In the genomic region with DNA sequence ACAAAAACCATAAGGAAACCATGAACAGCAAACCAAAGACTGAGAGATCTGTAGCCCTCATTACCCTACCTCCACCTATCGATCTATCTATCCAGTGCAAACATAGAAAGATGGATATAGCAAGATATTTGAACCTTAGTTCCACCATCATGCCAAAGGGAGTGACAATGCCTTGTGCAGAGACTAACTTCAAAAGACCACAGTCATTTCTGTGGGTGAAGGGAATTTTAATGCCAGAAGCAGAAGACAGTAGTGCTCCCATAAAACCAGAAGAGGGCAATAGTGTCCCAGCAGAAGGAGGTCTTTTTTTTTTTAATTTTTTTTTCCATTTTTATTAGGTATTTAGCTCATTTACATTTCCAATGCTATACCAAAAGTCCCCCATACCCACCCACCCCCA, we compare ENCODE assay signal across 9 mouse cellular contexts.
DNase-seq lines count a peak whose midpoint lies in the region; ATAC-seq and TF ChIP-seq lines count a peak whose summit lies in the region.
"Had no signal": no experiment of that assay in that cellular context is flagged by ENCODE, and none has a peak within 500 bp of the region (broad histone marks: within the 10 kb centered on the region; RNA-seq: fewer than 3 reads in every experiment).

No protein-coding gene starts in this region.

- no peak overlapping the region for H3K9ac ChIP-seq in intestine, postnatal 0 days (ENCODE audit: low read depth, low read length)
- H3K9ac ChIP-seq in intestine, embryonic 16.5 days (ENCODE audit: low read depth, low read length), result no peak overlapping the region
- no peak overlapping the region for H3K9ac ChIP-seq in CH12.LX (ENCODE audit: insufficient read depth, low read depth)
- H3K9ac ChIP-seq in hindbrain, postnatal 0 days (replicated peaks; ENCODE audit: low read length), result no peak overlapping the region

- WGBS in intestine, postnatal 0 days, result 37% methylated on average over 1 of the region's 1 CpGs
- 33% methylated on average over 1 of the region's 1 CpGs for WGBS in intestine, embryonic 16.5 days
- WGBS in hindbrain, postnatal 0 days, result 35% methylated on average over 1 of the region's 1 CpGs

- ATAC-seq in intestine, postnatal 0 days, result no peak
- no peak for ATAC-seq in intestine, embryonic 16.5 days
- peak; percentile 63; the same call in 1 of the 2 replicates for ATAC-seq in hindbrain, postnatal 0 days

- no peaks in the 10 kb centered on the region for H3K36me3 ChIP-seq in intestine, postnatal 0 days (ENCODE audit: control insufficient read depth, insufficient read depth)
- H3K36me3 ChIP-seq in intestine, embryonic 16.5 days (ENCODE audit: control insufficient read depth, insufficient read depth, low read length), result no peaks in the 10 kb centered on the region
- H3K36me3 ChIP-seq in CH12.LX (replicated peaks in 1 of 2; ENCODE audit: control insufficient read depth in 1 of 2, insufficient read depth in 1 of 2, low read length in 1 of 2), result no peaks in the 10 kb centered on the region
- H3K36me3 ChIP-seq in hindbrain, postnatal 0 days (ENCODE audit: insufficient read depth, low read length), result no peaks in the 10 kb centered on the region

- in situ Hi-C loops in CH12.LX (cut with MboI; ENCODE audit: low pct_ligation_motif_present, low pct_unique_long_range_greater_than_20kb, low sequenced_read_pairs), result loop anchor here (25.0 kb wide), 3 partner anchors 308 to 792 kb away; no protein-coding TSS in a partner anchor

- H3K79me2 ChIP-seq in CH12.LX (replicated peaks; ENCODE audit: control insufficient read depth, extremely low read depth, insufficient read depth, poor library complexity, severe bottlenecking), result no peaks in the 10 kb centered on the region

- no peak overlapping the region for H3K27ac ChIP-seq in intestine, postnatal 0 days (ENCODE audit: low read depth, low read length)
- H3K27ac ChIP-seq in intestine, embryonic 16.5 days (ENCODE audit: low read length), result no peak overlapping the region
- H3K27ac ChIP-seq in CH12.LX (ENCODE audit: insufficient read depth, low read depth), result no peak overlapping the region
- H3K27ac ChIP-seq in hindbrain, postnatal 0 days, result no peak overlapping the region

- TF ChIP-seq CTCF in intestine, postnatal 0 days (IDR thresholded peaks at IDR 0.05; ENCODE audit: low read depth), result peak; percentile 70
- peak; percentile 32 to 52; a peak in 3 of 4 replicates for TF ChIP-seq CTCF in CH12.LX (conservative IDR thresholded peaks at IDR 0.05 in 1 of 2, IDR thresholded peaks at IDR 0.05 in 1 of 2; ENCODE audit: low read depth in 2 of 2, low read length in 2 of 2)
- TF ChIP-seq CTCF in hindbrain, postnatal 0 days (IDR thresholded peaks at IDR 0.05; ENCODE audit: low read depth), result peak; percentile 72

- H3K9me3 ChIP-seq in intestine, postnatal 0 days (ENCODE audit: control insufficient read depth), result no peaks in the 10 kb centered on the region
- no peaks in the 10 kb centered on the region for H3K9me3 ChIP-seq in intestine, embryonic 16.5 days (ENCODE audit: control insufficient read depth, low read length)
- no peaks in the 10 kb centered on the region for H3K9me3 ChIP-seq in CH12.LX (replicated peaks; ENCODE audit: low read length)
- H3K9me3 ChIP-seq in hindbrain, postnatal 0 days (ENCODE audit: low read length), result no peaks in the 10 kb centered on the region

- no peaks in the 10 kb centered on the region for H3K4me1 ChIP-seq in intestine, postnatal 0 days (replicated peaks; ENCODE audit: control insufficient read depth, insufficient read depth, low read length)
- no peaks in the 10 kb centered on the region for H3K4me1 ChIP-seq in intestine, embryonic 16.5 days (ENCODE audit: control insufficient read depth, insufficient read depth, low read length)
- no peaks in the 10 kb centered on the region; a peak in 1 of 4 replicates for H3K4me1 ChIP-seq in CH12.LX (ENCODE audit: control insufficient read depth in 1 of 2, insufficient read depth in 2 of 2)
- H3K4me1 ChIP-seq in hindbrain, postnatal 0 days (ENCODE audit: insufficient read depth, low read length), result no peaks in the 10 kb centered on the region

- peak; percentile 55 for TF ChIP-seq RAD21 in CH12.LX (IDR thresholded peaks at IDR 0.05; ENCODE audit: low read depth, low read length)

- no peak overlapping the region for H3K4me2 ChIP-seq in intestine, postnatal 0 days (replicated peaks; ENCODE audit: low read depth)
- no peak overlapping the region for H3K4me2 ChIP-seq in intestine, embryonic 16.5 days (ENCODE audit: low read depth, low read length)
- H3K4me2 ChIP-seq in CH12.LX (ENCODE audit: insufficient read depth, low read depth, poor library complexity, severe bottlenecking), result no peak overlapping the region
- H3K4me2 ChIP-seq in hindbrain, postnatal 0 days (ENCODE audit: low read depth, low read length), result no peak overlapping the region

- no peak for TF ChIP-seq POLR2A in CH12.LX (IDR thresholded peaks at IDR 0.05; ENCODE audit: low read depth, low read length)

- no peak for TF ChIP-seq EP300 in CH12.LX (IDR thresholded peaks at IDR 0.05; ENCODE audit: low read length)

- H3K27me3 ChIP-seq in intestine, postnatal 0 days (replicated peaks; ENCODE audit: control insufficient read depth, insufficient read depth, low read length), result no peaks in the 10 kb centered on the region
- no peaks in the 10 kb centered on the region for H3K27me3 ChIP-seq in intestine, embryonic 16.5 days (replicated peaks; ENCODE audit: control insufficient read depth, insufficient read depth, low read length)
- H3K27me3 ChIP-seq in CH12.LX (replicated peaks), result no peaks in the 10 kb centered on the region
- no peaks in the 10 kb centered on the region for H3K27me3 ChIP-seq in hindbrain, postnatal 0 days (ENCODE audit: insufficient read depth, low read length)

- H3K4me3 ChIP-seq in intestine, postnatal 0 days (ENCODE audit: low read depth, low read length), result no peak overlapping the region
- no peak overlapping the region for H3K4me3 ChIP-seq in intestine, embryonic 16.5 days (ENCODE audit: low read length)
- H3K4me3 ChIP-seq in CH12.LX (replicated peaks in 1 of 3; ENCODE audit: low read depth in 2 of 3, low read length in 2 of 3, poor library complexity in 1 of 3), result no peak overlapping the region
- no peak overlapping the region for H3K4me3 ChIP-seq in hindbrain, postnatal 0 days (ENCODE audit: low read length)

- peak; percentile 4 for DNase-seq in adrenal gland, postnatal 10 days
- DNase-seq in adrenal gland, postnatal 14 days, result no peak
- peak; percentile 11 for DNase-seq in CH12.LX (ENCODE audit: extremely low read depth)
- DNase-seq in hindbrain, postnatal 0 days (ENCODE audit: low spot score), result peak; percentile 57
- DNase-seq in ovary, postnatal 36 days (ENCODE audit: low spot score), result no peak
- no peak for DNase-seq in right cerebral cortex, adult 2 months (ENCODE audit: low spot score in 2 of 2)
- DNase-seq: kidney, adult 18-20 months had no signal

- dilution Hi-C loops in CH12.LX (cut with MboI; ENCODE audit: extremely low pct_ligation_motif_present, extremely low pct_unique_long_range_greater_than_20kb, low sequenced_read_pairs), result no loop called here

TF ChIP-seq in CH12.LX, 34 proteins besides CTCF, POLR2A, EP300 and RAD21:
- TF ChIP-seq MAX (IDR thresholded peaks at IDR 0.05; ENCODE audit: low read length), result no peak
- peak; percentile 33; the same call in 1 of the 2 replicates for TF ChIP-seq SMC3 (IDR thresholded peaks at IDR 0.05; ENCODE audit: low read depth, low read length)
- TF ChIP-seq ZNF384 (IDR thresholded peaks at IDR 0.05; ENCODE audit: low read depth, low read length), result peak; percentile 82

Comparison
In these comparisons a context has a peak if more than half of its experiments do, and no peak if none do; other contexts are left out.
1. DNase-seq: peak in adrenal gland, postnatal 10 days (single experiment), CH12.LX (single experiment) and hindbrain, postnatal 0 days (single experiment); none in adrenal gland, postnatal 14 days (single experiment), ovary, postnatal 36 days (single experiment) and right cerebral cortex, adult 2 months (0 of 2).
2. Peak in every context shown above with its lines, with median percentiles within 50 percentile points of each other: CTCF ChIP-seq.